Mouse (Mus musculus) kidney, embryonic 14.5 days (tissue): ENCODE results near the gene Fbxo33. TPM values are rescaled to one million over a fixed set of nuclear protein-coding genes. Genes with fewer than 3 reads are reported as not detected.
"Not testable (repeated sequence)": the region's sequence is repeated elsewhere in the genome, so short reads cannot be mapped to it uniquely, and the experiment has no call there.

Source experiments
- ATAC-seq: fragments of 200-750 bp; cut with Nextera tagmentation; 2 replicates; pipeline ENCODE4 v1.8.0; 2017; ENCODE audit warnings: moderate number of reproducible peaks, mild to moderate bottlenecking, moderate TSS enrichment, moderate library complexity; ENCODE audit not compliant: low FRiP score, low TSS enrichment
- H3K27ac ChIP-seq: fragments of 300-500 bp; sonication (generic); 2 replicates; pipeline ENCODE4 v1.5.1; 2014; ENCODE audit warnings: low read depth, mild to moderate bottlenecking, low read length, moderate library complexity, mixed read lengths
- H3K27me3 ChIP-seq: fragments of 300-500 bp; sonication (generic); 2 replicates; pipeline ENCODE4 v1.6.1; 2014; ENCODE audit warnings: mild to moderate bottlenecking, low read length; ENCODE audit not compliant: control insufficient read depth, insufficient read depth
- H3K36me3 ChIP-seq: fragments of 300-500 bp; sonication (generic); 2 replicates; pipeline ENCODE4 v1.6.1; 2014; ENCODE audit warnings: low read length, mixed read lengths; ENCODE audit not compliant: control insufficient read depth, insufficient read depth
- H3K4me1 ChIP-seq: fragments of 300-500 bp; sonication (generic); 2 replicates; pipeline ENCODE4 v1.6.1; 2014; ENCODE audit warnings: low read length, mixed read lengths; ENCODE audit not compliant: control insufficient read depth, insufficient read depth
- H3K4me2 ChIP-seq: fragments of 300-500 bp; sonication (generic); replicated peaks from 2 replicates; pipeline ENCODE4 v1.6.1; 2014; ENCODE audit warnings: low read depth, mild to moderate bottlenecking, low read length
- H3K4me3 ChIP-seq: fragments of 300-500 bp; sonication (generic); 2 replicates; pipeline ENCODE4 v1.5.1; 2014; ENCODE audit warnings: mild to moderate bottlenecking, low read length
- H3K9ac ChIP-seq: fragments of 300-500 bp; sonication (generic); 2 replicates; pipeline ENCODE4 v1.6.1; 2014; ENCODE audit warnings: low read depth, mild to moderate bottlenecking, low read length, moderate library complexity
- H3K9me3 ChIP-seq: fragments of 300-500 bp; sonication (generic); 2 replicates; pipeline ENCODE4 v1.6.1; 2016; ENCODE audit warnings: low read length; ENCODE audit not compliant: control insufficient read depth
- WGBS: fragments of 180-500 bp; shearing (Covaris S2); extraction: QIAGEN DNeasy Blood & Tissue Kit; methylation state at CpG from one replicate; pipeline ENCODE4 v1.1.7; 2014; 5-methylcytosine and 5-hydroxymethylcytosine counted together
- polyA plus RNA-seq: library from polyadenylated mRNA; unstranded; fragments of >200 nt; fragmentation: Nextera tagmentation; extraction: Ambion mirVana; gene quantifications from 2 replicates; pipeline ENCODE4 v1.2.1, GENCODE M21; 2014

Gene Fbxo33
- polyA plus RNA-seq, 1 experiment from 2014 or later = 14.0 TPM

- not testable (repeated sequence) for H3K4me2 ChIP-seq, H3K4me3 ChIP-seq, H3K9ac ChIP-seq, H3K27me3 ChIP-seq, H3K9me3 ChIP-seq, ATAC-seq, H3K27ac ChIP-seq, H3K4me1 ChIP-seq, H3K36me3 ChIP-seq
- WGBS = 89% methylated on average over 8 of the region's 8 CpGs
These were observed 21.5 kb upstream of the Fbxo33 start for GRCm38 (mm10) chr12:59241031-59241430.

- H3K4me2 ChIP-seq = no peak overlapping the region
- no peaks in the 10 kb centered on the region for H3K4me1 ChIP-seq
- H3K27ac ChIP-seq = no peak overlapping the region
- H3K4me3 ChIP-seq = no peak overlapping the region
- H3K27me3 ChIP-seq = no peaks in the 10 kb centered on the region
- WGBS = 88% methylated on average over 5 of the region's 5 CpGs
- no peak overlapping the region for H3K9ac ChIP-seq
- H3K36me3 ChIP-seq = no peaks in the 10 kb centered on the region
- ATAC-seq = no peak
- H3K9me3 ChIP-seq = no peaks in the 10 kb centered on the region
These were observed 18.9 kb upstream of the Fbxo33 start for GRCm38 (mm10) chr12:59238434-59238833.

DNA sequence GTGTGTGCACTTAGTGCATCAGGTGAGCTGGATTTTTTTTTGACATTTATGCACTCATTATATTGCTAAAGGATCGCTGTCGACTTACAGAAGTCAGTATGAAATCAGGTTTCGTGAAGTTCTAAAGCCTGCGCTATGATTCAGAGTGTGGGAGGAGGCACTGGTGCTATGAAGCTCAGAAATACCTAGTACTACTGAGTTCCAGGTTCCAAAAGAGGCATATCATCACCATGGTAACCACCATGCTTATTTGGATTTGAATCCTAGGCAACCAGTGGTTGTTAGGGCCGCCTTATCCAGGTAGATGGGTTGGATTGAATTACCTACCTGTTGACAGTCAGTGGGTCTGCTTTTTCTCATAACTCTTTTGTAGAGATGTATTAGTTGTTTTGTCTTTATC is 8.9 kb upstream of the Fbxo33 start:
- ATAC-seq = no peak
- no peaks in the 10 kb centered on the region for H3K27me3 ChIP-seq
- H3K4me3 ChIP-seq = no peak overlapping the region
- no peaks in the 10 kb centered on the region for H3K9me3 ChIP-seq
- no peak overlapping the region for H3K4me2 ChIP-seq
- H3K4me1 ChIP-seq = no peaks in the 10 kb centered on the region
- 94% methylated on average over 5 of the region's 5 CpGs for WGBS
- H3K9ac ChIP-seq = no peak overlapping the region
- no peak overlapping the region for H3K27ac ChIP-seq
- no peaks in the 10 kb centered on the region for H3K36me3 ChIP-seq

DNA sequence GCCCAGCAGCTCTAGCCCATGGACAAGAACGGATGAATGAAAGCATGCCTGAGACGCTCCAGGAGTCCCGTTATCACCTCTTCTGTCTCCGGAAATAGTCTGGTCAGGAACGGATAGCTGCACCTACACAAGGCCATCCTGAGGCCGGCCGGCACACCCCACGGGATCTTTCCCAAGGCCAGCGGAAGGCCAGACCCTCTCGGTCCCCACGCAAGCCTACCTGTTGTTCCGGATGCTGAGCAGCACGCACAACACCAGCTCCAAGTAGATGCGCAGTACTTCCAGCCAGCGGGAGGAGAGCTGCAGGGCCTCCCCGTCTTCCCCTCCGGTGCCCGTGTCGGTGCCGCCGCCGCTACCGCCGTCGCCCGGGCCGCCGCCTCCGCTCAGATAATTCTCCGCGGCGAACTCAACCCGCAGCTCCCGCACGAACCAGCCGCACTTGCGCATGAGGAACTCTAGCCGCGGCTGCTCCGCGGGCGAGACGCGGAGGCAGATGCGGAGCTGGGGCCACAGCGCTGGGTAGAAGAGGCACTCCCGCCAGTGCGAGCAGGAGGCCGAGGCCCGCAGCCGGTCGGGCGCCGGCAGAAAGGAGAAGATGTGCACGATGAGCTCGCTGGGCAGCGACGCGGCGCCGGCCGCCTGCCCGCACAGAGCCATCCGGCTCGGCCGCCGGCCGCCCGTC is 744 bp downstream of the Fbxo33 start:
- H3K27ac ChIP-seq = peak overlapping the region; percentile 90
- no peaks in the 10 kb centered on the region for H3K36me3 ChIP-seq
- H3K4me2 ChIP-seq = peak overlapping the region; percentile 89
- H3K4me1 ChIP-seq = peaks cover 11% of the 10 kb centered on the region; the same call in 1 of the 2 replicates
- peak overlapping the region; percentile 93 for H3K4me3 ChIP-seq
- no peaks in the 10 kb centered on the region for H3K27me3 ChIP-seq
- peak overlapping the region; percentile 83 for H3K9ac ChIP-seq
- no peaks in the 10 kb centered on the region for H3K9me3 ChIP-seq
- ATAC-seq = no peak; the same call in 1 of the 2 replicates
- under 1% methylated on average over 59 of the region's 69 CpGs for WGBS

- no peaks in the 10 kb centered on the region for H3K36me3 ChIP-seq
- H3K4me3 ChIP-seq = no peak overlapping the region
- no peak overlapping the region for H3K9ac ChIP-seq
- H3K4me1 ChIP-seq = peaks cover 11% of the 10 kb centered on the region; the same call in 1 of the 2 replicates
- WGBS = 87% methylated on average over 3 of the region's 3 CpGs
- ATAC-seq = no peak
- no peaks in the 10 kb centered on the region for H3K27me3 ChIP-seq
- peak overlapping the region; percentile 89; the same call in 1 of the 2 replicates for H3K4me2 ChIP-seq
- H3K27ac ChIP-seq = no peak overlapping the region
- H3K9me3 ChIP-seq = no peaks in the 10 kb centered on the region
These were observed 2.2 kb downstream of the Fbxo33 start for GRCm38 (mm10) chr12:59217331-59217730.

DNA sequence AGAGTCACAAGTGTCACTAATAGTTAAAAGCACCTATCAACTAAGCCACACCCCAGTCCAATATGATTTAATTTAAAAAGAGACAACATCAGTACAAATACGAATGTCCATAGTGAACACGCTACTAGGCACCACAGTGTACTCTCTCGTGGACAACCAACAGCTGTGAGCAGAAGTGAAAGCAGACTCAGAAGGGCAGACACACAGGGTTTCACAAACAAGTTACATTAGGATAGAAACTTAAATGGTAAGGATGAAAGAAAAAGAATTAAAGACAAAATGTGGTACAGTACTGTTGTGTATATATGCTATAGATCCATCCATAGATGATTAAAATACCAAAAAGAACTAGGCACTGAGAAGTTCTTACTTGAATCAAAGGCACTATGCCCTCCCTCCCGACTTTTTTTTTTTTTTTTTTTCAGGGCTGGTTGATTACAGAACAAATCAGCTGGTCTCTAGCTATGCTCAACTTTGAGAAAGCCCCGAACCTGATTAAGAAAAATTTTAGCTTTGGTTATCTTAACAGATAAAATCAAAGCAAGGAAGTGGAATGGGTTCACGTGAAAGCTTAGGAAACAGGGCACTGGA is 2.8 kb downstream of the Fbxo33 start:
- no peaks in the 10 kb centered on the region for H3K9me3 ChIP-seq
- no peak overlapping the region for H3K27ac ChIP-seq
- no peak overlapping the region for H3K4me2 ChIP-seq
- H3K9ac ChIP-seq = no peak overlapping the region
- H3K27me3 ChIP-seq = no peaks in the 10 kb centered on the region
- no peak for ATAC-seq
- WGBS = 82% methylated on average over 6 of the region's 6 CpGs
- no peaks in the 10 kb centered on the region for H3K36me3 ChIP-seq
- H3K4me3 ChIP-seq = no peak overlapping the region
- peaks cover 11% of the 10 kb centered on the region; the same call in 1 of the 2 replicates for H3K4me1 ChIP-seq

- WGBS = 88% methylated on average over 4 of the region's 4 CpGs
- no peak for ATAC-seq
- peaks cover 11% of the 10 kb centered on the region; the same call in 1 of the 2 replicates for H3K4me1 ChIP-seq
- H3K36me3 ChIP-seq = no peaks in the 10 kb centered on the region
- no peak overlapping the region for H3K4me3 ChIP-seq
- H3K27me3 ChIP-seq = no peaks in the 10 kb centered on the region
- no peak overlapping the region for H3K27ac ChIP-seq
- H3K4me2 ChIP-seq = no peak overlapping the region
- H3K9ac ChIP-seq = no peak overlapping the region
- no peaks in the 10 kb centered on the region for H3K9me3 ChIP-seq
These were observed 3.3 kb downstream of the Fbxo33 start for GRCm38 (mm10) chr12:59216176-59216575.

- no peaks in the 10 kb centered on the region for H3K4me1 ChIP-seq
- H3K27me3 ChIP-seq = no peaks in the 10 kb centered on the region
- 95% methylated on average over 1 of the region's 1 CpGs for WGBS
- no peak for ATAC-seq
- H3K27ac ChIP-seq = no peak overlapping the region
- H3K4me2 ChIP-seq = no peak overlapping the region
- H3K9me3 ChIP-seq = no peaks in the 10 kb centered on the region
- no peak overlapping the region for H3K4me3 ChIP-seq
- peaks cover 14% of the 10 kb centered on the region; the same call in 1 of the 2 replicates for H3K36me3 ChIP-seq
- H3K9ac ChIP-seq = no peak overlapping the region
These were observed 11.7 kb downstream of the Fbxo33 start for GRCm38 (mm10) chr12:59207814-59208213.

- ATAC-seq = no peak
- Histone ChIP-seq H3K4me1 (no peaks in the 10 kb centered on the region), H3K36me3 (peaks cover 14% of the 10 kb centered on the region; the same call in 1 of the 2 replicates), H3K4me2 (no peak overlapping the region), H3K9me3 (no peaks in the 10 kb centered on the region), H3K27ac (no peak overlapping the region), H3K27me3 (no peaks in the 10 kb centered on the region), H3K4me3 (no peak overlapping the region), H3K9ac (no peak overlapping the region)
- WGBS = 82% methylated on average over 3 of the region's 3 CpGs
These were observed 12.5 kb downstream of the Fbxo33 start for GRCm38 (mm10) chr12:59207000-59207390.
